Mouse (Mus musculus) right cerebral cortex, postnatal 14 days (tissue): ENCODE data around the gene Vmn1r131.
"Not testable (repeated sequence)": the region's sequence is repeated elsewhere in the genome, so short reads cannot be mapped to it uniquely, and the experiment has no call there.

ENCODE experiments used
- DNase-seq: peaks from one replicate; pipeline ENCODE4 v3.0.0; 2022

Vmn1r131 gene

GRCm38 (mm10) chr7:21545990-21546389 lies at the start of gene Vmn1r131:
TSS of gene Vmn1r131 (minus strand) at chr7:21546090.
- DNase-seq = not testable (repeated sequence)

DNA sequence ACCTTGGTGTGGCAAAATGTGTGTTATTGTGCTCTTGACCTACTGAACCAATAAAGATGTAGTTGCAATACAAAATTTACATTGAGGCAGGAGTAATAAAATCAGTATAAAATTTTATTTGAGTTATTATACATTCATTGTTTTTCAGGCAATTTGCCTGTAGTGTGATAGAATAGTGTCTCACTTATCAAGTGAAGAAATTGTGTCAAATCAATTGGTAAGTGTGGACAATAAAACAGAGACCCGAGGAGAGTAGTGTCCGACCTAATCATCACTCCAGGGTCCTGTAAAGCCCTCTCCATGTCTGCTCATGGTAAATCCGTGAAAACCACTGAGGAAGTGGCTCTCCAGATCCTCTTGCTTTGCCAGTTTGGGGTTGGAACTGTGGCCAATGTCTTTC lies 34.4 kb downstream of the Vmn1r131 start, which contains the start of gene Vmn1r130:
TSS of gene Vmn1r130 (plus strand) at position 301 of the 400 bp plus-strand sequence.
- DNase-seq = not testable (repeated sequence)
